Mouse (Mus musculus) hindbrain, embryonic 16.5 days (tissue): ENCODE measurements around the gene Leap2. TPM values are rescaled to one million over a fixed set of nuclear protein-coding genes. Genes with fewer than 3 reads are reported as not detected.

Experiments used
- ATAC-seq: fragments of 200-750 bp; cut with Nextera tagmentation; 2 replicates; pipeline ENCODE4 v1.8.0; 2017; ENCODE audit warnings: moderate TSS enrichment, moderate library complexity
- H3K27ac ChIP-seq: fragments of 300-500 bp; sonication (generic); 2 replicates; pipeline ENCODE4 v1.5.1; 2014; ENCODE audit warnings: low read depth, mild to moderate bottlenecking, control low read depth, low read length, moderate library complexity
- H3K27me3 ChIP-seq: fragments of 300-500 bp; sonication (generic); replicated peaks from 2 replicates; pipeline ENCODE4 v1.6.1; 2014; ENCODE audit warnings: low read length; ENCODE audit not compliant: control insufficient read depth, insufficient read depth
- H3K36me3 ChIP-seq: fragments of 300-500 bp; sonication (generic); 2 replicates; pipeline ENCODE4 v1.6.1; 2014; ENCODE audit warnings: mild to moderate bottlenecking, low read length, moderate library complexity, mixed read lengths; ENCODE audit not compliant: control insufficient read depth, insufficient read depth
- H3K4me1 ChIP-seq: fragments of 300-500 bp; sonication (generic); 2 replicates; pipeline ENCODE4 v1.6.1; 2014; ENCODE audit warnings: low read depth, low read length; ENCODE audit not compliant: control insufficient read depth, insufficient read depth
- H3K4me2 ChIP-seq: fragments of 300-500 bp; sonication (generic); 2 replicates; pipeline ENCODE4 v1.6.1; 2014; ENCODE audit warnings: mild to moderate bottlenecking, low read length, control low read depth, moderate library complexity
- H3K4me3 ChIP-seq: fragments of 300-500 bp; sonication (generic); 2 replicates; pipeline ENCODE4 v1.5.1; 2014; ENCODE audit warnings: mild to moderate bottlenecking, low read length, control low read depth, moderate library complexity
- H3K9ac ChIP-seq: fragments of 300-500 bp; sonication (generic); 2 replicates; pipeline ENCODE4 v1.6.1; 2014; ENCODE audit warnings: low read depth, mild to moderate bottlenecking, control low read depth, low read length, moderate library complexity
- H3K9me3 ChIP-seq: fragments of 300-500 bp; sonication (generic); 2 replicates; pipeline ENCODE4 v1.6.1; 2014; ENCODE audit warnings: mild to moderate bottlenecking, low read length, moderate library complexity; ENCODE audit not compliant: control insufficient read depth
- WGBS: fragments of 180-500 bp; shearing (Covaris S2); extraction: QIAGEN DNeasy Blood & Tissue Kit; methylation state at CpG from one replicate; pipeline ENCODE4 v1.1.7; 2014; 5-methylcytosine and 5-hydroxymethylcytosine counted together
- polyA plus RNA-seq: library from polyadenylated mRNA; unstranded; fragments of >200 nt; fragmentation: Nextera tagmentation; extraction: Ambion mirVana; gene quantifications from 2 replicates; pipeline ENCODE4 v1.2.1, GENCODE M21; 2015

Leap2 gene
- polyA plus RNA-seq, 1 experiment from 2014 or later = 0.33 TPM

GRCm38 (mm10) chr11:53458996-53459395, 36.0 kb upstream of the Leap2 start:
- Histone ChIP-seq H3K27me3 (peaks cover 50% of the 10 kb centered on the region), H3K36me3 (no peaks in the 10 kb centered on the region), H3K9me3 (no peaks in the 10 kb centered on the region), H3K27ac (no peak overlapping the region), H3K9ac (no peak overlapping the region), H3K4me1 (peaks cover 14% of the 10 kb centered on the region), H3K4me3 (no peak overlapping the region), H3K4me2 (no peak overlapping the region)
- 63% methylated on average over 3 of the region's 3 CpGs for WGBS
- no peak for ATAC-seq

- Histone ChIP-seq H3K27me3 (peaks cover 36% of the 10 kb centered on the region), H3K9ac (peak overlapping the region; percentile 58), H3K4me3 (peak overlapping the region; percentile 45), H3K4me1 (peaks cover 5% of the 10 kb centered on the region), H3K9me3 (no peaks in the 10 kb centered on the region), H3K36me3 (no peaks in the 10 kb centered on the region), H3K4me2 (peak overlapping the region; percentile 80), H3K27ac (no peak overlapping the region)
- ATAC-seq = no peak
- 6% methylated on average over 28 of the region's 29 CpGs for WGBS
These were observed 34.5 kb upstream of the Leap2 start for GRCm38 (mm10) chr11:53457372-53457954.

GRCm38 (mm10) chr11:53456474-53457371, 33.8 kb upstream of the Leap2 start, which contains the start of the genes Gm10447 and Shroom1:
Gene Gm10447 (minus strand): TSS chr11:53457110.
Gene Shroom1 (plus strand): TSS chr11:53457205.
- WGBS = 5% methylated on average over 38 of the region's 42 CpGs

GRCm38 (mm10) chr11:53453031-53453430, 30.1 kb upstream of the Leap2 start:
- no peak overlapping the region for H3K27ac ChIP-seq
- peaks cover 13% of the 10 kb centered on the region for H3K27me3 ChIP-seq
- H3K36me3 ChIP-seq = no peaks in the 10 kb centered on the region
- H3K4me1 ChIP-seq = peaks cover 5% of the 10 kb centered on the region
- 87% methylated on average over 5 of the region's 5 CpGs for WGBS
- no peak overlapping the region for H3K4me3 ChIP-seq
- H3K9ac ChIP-seq = no peak overlapping the region
- H3K4me2 ChIP-seq = no peak overlapping the region
- no peaks in the 10 kb centered on the region for H3K9me3 ChIP-seq
- ATAC-seq = no peak

More at GRCm38 (mm10) chr11:53456474-53457371, 33.8 kb upstream of the Leap2 start, which contains the start of the genes Gm10447 and Shroom1:
- peak within 1 kb of the TSS; percentile 80 for H3K4me2 ChIP-seq
- no peaks in the 10 kb centered on the region for H3K36me3 ChIP-seq
- no peak within 1 kb of the TSS for H3K27ac ChIP-seq
- ATAC-seq = peak; percentile 67
- H3K27me3 ChIP-seq = peaks cover 29% of the 10 kb centered on the region
- peak within 1 kb of the TSS; percentile 58 for H3K9ac ChIP-seq
- no peaks in the 10 kb centered on the region for H3K9me3 ChIP-seq
- peak within 1 kb of the TSS; percentile 45 for H3K4me3 ChIP-seq
- peaks cover 5% of the 10 kb centered on the region for H3K4me1 ChIP-seq

GRCm38 (mm10) chr11:53452396-53452795, 29.4 kb upstream of the Leap2 start:
- Histone ChIP-seq H3K4me1 (peaks cover 5% of the 10 kb centered on the region), H3K9me3 (no peaks in the 10 kb centered on the region), H3K36me3 (no peaks in the 10 kb centered on the region), H3K27me3 (peaks cover 9% of the 10 kb centered on the region), H3K4me2 (no peak overlapping the region), H3K9ac (no peak overlapping the region), H3K27ac (no peak overlapping the region), H3K4me3 (no peak overlapping the region)
- WGBS = 93% methylated on average over 9 of the region's 9 CpGs
- no peak for ATAC-seq

GRCm38 (mm10) chr11:53451361-53451760, 28.4 kb upstream of the Leap2 start:
- Histone ChIP-seq H3K4me2 (no peak overlapping the region), H3K9ac (no peak overlapping the region), H3K27me3 (peaks cover 5% of the 10 kb centered on the region), H3K4me3 (no peak overlapping the region), H3K36me3 (no peaks in the 10 kb centered on the region), H3K27ac (no peak overlapping the region), H3K9me3 (no peaks in the 10 kb centered on the region), H3K4me1 (no peaks in the 10 kb centered on the region)
- ATAC-seq = no peak
- 83% methylated on average over 2 of the region's 2 CpGs for WGBS

GRCm38 (mm10) chr11:53450070-53450705, 27.2 kb upstream of the Leap2 start:
- no peak overlapping the region for H3K27ac ChIP-seq
- H3K36me3 ChIP-seq = no peaks in the 10 kb centered on the region
- no peaks in the 10 kb centered on the region for H3K4me1 ChIP-seq
- H3K4me3 ChIP-seq = no peak overlapping the region
- ATAC-seq = no peak
- no peak overlapping the region for H3K4me2 ChIP-seq
- 66% methylated on average over 15 of the region's 15 CpGs for WGBS
- no peaks in the 10 kb centered on the region for H3K27me3 ChIP-seq
- no peaks in the 10 kb centered on the region for H3K9me3 ChIP-seq
- H3K9ac ChIP-seq = no peak overlapping the region

GRCm38 (mm10) chr11:53448529-53448928, 25.6 kb upstream of the Leap2 start:
- H3K27ac ChIP-seq = no peak overlapping the region
- no peak overlapping the region for H3K4me3 ChIP-seq
- H3K9ac ChIP-seq = no peak overlapping the region
- H3K4me2 ChIP-seq = no peak overlapping the region
- no peak for ATAC-seq
- no peaks in the 10 kb centered on the region for H3K9me3 ChIP-seq
- H3K4me1 ChIP-seq = no peaks in the 10 kb centered on the region
- no peaks in the 10 kb centered on the region for H3K27me3 ChIP-seq
- WGBS = 57% methylated on average over 1 of the region's 1 CpGs
- H3K36me3 ChIP-seq = no peaks in the 10 kb centered on the region

- no peak overlapping the region for H3K9ac ChIP-seq
- H3K9me3 ChIP-seq = no peaks in the 10 kb centered on the region
- no peak overlapping the region for H3K4me2 ChIP-seq
- no peaks in the 10 kb centered on the region for H3K4me1 ChIP-seq
- no peaks in the 10 kb centered on the region for H3K27me3 ChIP-seq
- no peak for ATAC-seq
- no peak overlapping the region for H3K4me3 ChIP-seq
- 85% methylated on average over 8 of the region's 8 CpGs for WGBS
- H3K27ac ChIP-seq = no peak overlapping the region
- no peaks in the 10 kb centered on the region for H3K36me3 ChIP-seq
These were observed 25.0 kb upstream of the Leap2 start for GRCm38 (mm10) chr11:53447996-53448395.
